Mouse (Mus musculus) R1 (cell line): ENCODE measurements at regions not wholly inside any gene's neighbourhood (a gene's known extent, or its start where the extent isn't known, plus 50 kb on each side); places are given as distances from the start of the nearest gene placed in this dataset.

ENCODE experiments used
- DNase-seq: peaks from one replicate; pipeline ENCODE4 v3.0.0-alpha.2; 2018; ENCODE audit warnings: low read depth, low spot score

- DNase-seq = no peak
Observed at GRCm38 (mm10) chr15:21836110-21836509, 712.7 kb upstream of the Cdh18 start.

- no peak for DNase-seq
Observed at GRCm38 (mm10) chr15:21858540-21858939, 690.3 kb upstream of the Cdh18 start.

- peak; percentile 55 for DNase-seq
Observed at GRCm38 (mm10) chr15:21885181-21885580, 663.6 kb upstream of the Cdh18 start.
